Mouse (Mus musculus) kidney, adult 2 months (tissue): ENCODE measurements around the gene Plgrkt.

Experiments used
- CTCF ChIP-seq: fragments of 200-500 bp; conservative IDR thresholded peaks from 2 replicates; pipeline ENCODE4 v1.5.1; 2011; ENCODE audit warnings: low read depth, mild to moderate bottlenecking, control low read depth, low read length, moderate library complexity, mixed read lengths; ENCODE audit not compliant: insufficient read depth, insufficient read length
- POLR2A ChIP-seq: fragments of 200-500 bp; IDR thresholded peaks from one replicate; pipeline ENCODE4 v1.6.1; 2011; ENCODE audit warnings: low read depth, low read length, control low read depth

DNA sequence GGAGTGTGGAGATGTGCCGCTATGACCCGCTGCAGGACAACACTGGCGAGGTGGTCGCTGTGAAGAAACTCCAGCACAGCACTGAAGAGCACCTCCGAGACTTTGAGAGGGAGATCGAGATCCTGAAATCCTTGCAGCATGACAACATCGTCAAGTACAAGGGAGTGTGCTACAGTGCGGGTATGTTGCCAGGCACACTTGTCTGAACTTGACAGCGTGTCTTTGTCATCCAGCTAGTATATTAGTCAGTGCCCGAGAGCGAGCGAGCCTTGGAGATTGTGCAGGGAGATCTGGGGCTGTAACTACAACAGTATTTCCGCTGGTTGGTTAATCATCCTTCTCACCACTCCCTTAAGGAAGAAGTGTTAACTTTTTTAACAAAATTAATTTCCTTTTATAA, 66.3 kb downstream of the Plgrkt start:
- TF ChIP-seq POLR2A (no peak), CTCF (no peak)
